Mouse (Mus musculus): ENCODE results near the gene 2810004N23Rik. TPM values are rescaled to one million over a fixed set of nuclear protein-coding genes. Genes with fewer than 3 reads are reported as not detected.

The 2810004N23Rik gene
- total and polyA plus RNA-seq, 2 experiments = 11.5 to 17.7 TPM

DNA sequence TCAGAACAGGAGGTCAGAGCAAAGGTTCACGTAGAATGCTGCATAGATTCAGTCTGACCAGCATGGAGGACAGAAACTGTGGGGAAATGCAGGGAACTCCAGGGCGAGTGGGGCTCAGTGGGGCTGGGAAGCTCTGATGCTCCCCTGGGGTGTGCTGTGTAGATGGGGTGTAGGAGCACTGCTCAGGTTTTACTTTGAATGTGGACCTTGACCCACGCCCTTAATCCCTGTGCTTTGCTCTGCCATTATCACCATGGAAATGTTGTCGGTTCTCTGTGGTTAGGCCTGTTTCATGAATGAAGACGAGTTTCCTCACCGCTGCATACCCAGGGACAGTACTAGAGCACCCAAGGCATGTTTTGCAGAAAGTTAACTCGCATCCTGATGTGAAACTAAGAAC lies 8.6 kb upstream of the 2810004N23Rik start:
- Histone ChIP-seq H3K27ac (replicated peaks; ENCODE audit: insufficient read depth, low read depth, low read length) (no peak overlapping the region), H3K9ac (ENCODE audit: low read depth, low read length) (no peak overlapping the region), H3K36me3 (ENCODE audit: control insufficient read depth, insufficient read depth, low read length) (peaks cover 24% of the 10 kb centered on the region; the same call in 1 of the 2 replicates), H3K4me1 (ENCODE audit: control insufficient read depth, insufficient read depth, low read length) (no peaks in the 10 kb centered on the region), H3K27me3 (ENCODE audit: control insufficient read depth, insufficient read depth, low read length) (no peaks in the 10 kb centered on the region), H3K4me3 (ENCODE audit: insufficient read depth, low read depth, low read length) (no peak overlapping the region), H3K79me2 (ENCODE audit: control insufficient read depth, insufficient read depth, low read length) (peaks cover 22% of the 10 kb centered on the region)
- no peak for DNase-seq (ENCODE audit: extremely low read depth, low read depth, low spot score)
- WGBS = 85% methylated on average over 7 of the region's 7 CpGs
- TF ChIP-seq CTCF (IDR thresholded peaks at IDR 0.05; ENCODE audit: low read depth, low read length) = no peak
- TF ChIP-seq POLR2A (IDR thresholded peaks at IDR 0.05; ENCODE audit: extremely low read depth, insufficient read depth, low read length) = no peak

- no peak for DNase-seq (ENCODE audit: extremely low read depth, low read depth, low spot score)
- no peaks in the 10 kb centered on the region for H3K27me3 ChIP-seq (ENCODE audit: control insufficient read depth, insufficient read depth, low read length)
- peaks cover 15% of the 10 kb centered on the region; the same call in 1 of the 2 replicates for H3K36me3 ChIP-seq (ENCODE audit: control insufficient read depth, insufficient read depth, low read length)
- WGBS = 94% methylated on average over 6 of the region's 6 CpGs
- TF ChIP-seq CTCF (IDR thresholded peaks at IDR 0.05; ENCODE audit: low read depth, low read length) (no peak), POLR2A (IDR thresholded peaks at IDR 0.05; ENCODE audit: extremely low read depth, insufficient read depth, low read length) (no peak)
- peaks cover 36% of the 10 kb centered on the region for H3K79me2 ChIP-seq (ENCODE audit: control insufficient read depth, insufficient read depth, low read length)
- H3K4me1 ChIP-seq (ENCODE audit: control insufficient read depth, insufficient read depth, low read length) = no peaks in the 10 kb centered on the region
- no peak overlapping the region for H3K9ac ChIP-seq (ENCODE audit: low read depth, low read length)
- no peak overlapping the region for H3K4me3 ChIP-seq (ENCODE audit: insufficient read depth, low read depth, low read length)
- no peak overlapping the region for H3K27ac ChIP-seq (replicated peaks; ENCODE audit: insufficient read depth, low read depth, low read length)
Observed at GRCm38 (mm10) chr8:124869708-124870107, 6.8 kb upstream of the 2810004N23Rik start.

GRCm38 (mm10) chr8:124867126-124867525 lies 4.2 kb upstream of the 2810004N23Rik start:
- WGBS = 79% methylated on average over 2 of the region's 2 CpGs

GRCm38 (mm10) chr8:124866669-124867068 lies 3.7 kb upstream of the 2810004N23Rik start:
- WGBS = 68% methylated on average over 3 of the region's 3 CpGs
- Histone ChIP-seq H3K27me3 (ENCODE audit: control insufficient read depth, insufficient read depth, low read length) (no peaks in the 10 kb centered on the region), H3K4me3 (ENCODE audit: insufficient read depth, low read depth, low read length) (no peak overlapping the region), H3K36me3 (ENCODE audit: control insufficient read depth, insufficient read depth, low read length) (peaks cover 3% of the 10 kb centered on the region; the same call in 1 of the 2 replicates), H3K4me1 (ENCODE audit: control insufficient read depth, insufficient read depth, low read length) (peaks cover 6% of the 10 kb centered on the region), H3K9ac (ENCODE audit: low read depth, low read length) (no peak overlapping the region), H3K27ac (replicated peaks; ENCODE audit: insufficient read depth, low read depth, low read length) (no peak overlapping the region), H3K79me2 (ENCODE audit: control insufficient read depth, insufficient read depth, low read length) (peaks cover 43% of the 10 kb centered on the region)
- TF ChIP-seq POLR2A (IDR thresholded peaks at IDR 0.05; ENCODE audit: extremely low read depth, insufficient read depth, low read length) (no peak), CTCF (IDR thresholded peaks at IDR 0.05; ENCODE audit: low read depth, low read length) (no peak)
- DNase-seq (ENCODE audit: extremely low read depth, low read depth, low spot score) = no peak

More at GRCm38 (mm10) chr8:124867126-124867525, 4.2 kb upstream of the 2810004N23Rik start:
- no peak for DNase-seq (ENCODE audit: extremely low read depth, low read depth, low spot score)
- peaks cover 43% of the 10 kb centered on the region for H3K79me2 ChIP-seq (ENCODE audit: control insufficient read depth, insufficient read depth, low read length)
- H3K36me3 ChIP-seq (ENCODE audit: control insufficient read depth, insufficient read depth, low read length) = peaks cover 3% of the 10 kb centered on the region; the same call in 1 of the 2 replicates
- no peaks in the 10 kb centered on the region for H3K27me3 ChIP-seq (ENCODE audit: control insufficient read depth, insufficient read depth, low read length)
- peaks cover 6% of the 10 kb centered on the region for H3K4me1 ChIP-seq (ENCODE audit: control insufficient read depth, insufficient read depth, low read length)
- H3K9ac ChIP-seq (ENCODE audit: low read depth, low read length) = no peak overlapping the region
- H3K4me3 ChIP-seq (ENCODE audit: insufficient read depth, low read depth, low read length) = no peak overlapping the region
- no peak overlapping the region for H3K27ac ChIP-seq (replicated peaks; ENCODE audit: insufficient read depth, low read depth, low read length)
- no peak for TF ChIP-seq CTCF (IDR thresholded peaks at IDR 0.05; ENCODE audit: low read depth, low read length)
- no peak for TF ChIP-seq POLR2A (IDR thresholded peaks at IDR 0.05; ENCODE audit: extremely low read depth, insufficient read depth, low read length)

DNA sequence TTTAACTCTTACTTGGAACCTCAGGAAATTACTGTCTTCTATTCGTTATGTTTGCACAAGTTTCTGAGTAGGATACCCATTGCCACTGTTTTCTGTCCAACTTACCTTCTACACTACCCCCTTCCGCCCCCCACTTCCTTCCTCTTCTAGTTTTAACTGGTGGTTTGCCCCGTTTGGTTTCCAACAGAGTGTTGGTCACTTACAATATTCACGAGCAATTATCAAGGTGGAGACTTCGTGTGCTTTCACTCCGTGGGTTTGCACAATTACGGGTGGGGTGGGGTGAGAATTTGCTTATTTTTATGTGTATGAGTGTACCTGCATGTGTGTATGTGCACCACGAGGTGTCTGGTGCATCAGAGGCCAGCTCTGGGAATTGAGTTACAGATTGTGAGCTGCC lies 809 bp upstream of the 2810004N23Rik start:
- H3K79me2 ChIP-seq (ENCODE audit: control insufficient read depth, insufficient read depth, low read length) = peaks cover 42% of the 10 kb centered on the region
- peaks cover 6% of the 10 kb centered on the region for H3K4me1 ChIP-seq (ENCODE audit: control insufficient read depth, insufficient read depth, low read length)
- no peak overlapping the region for H3K27ac ChIP-seq (replicated peaks; ENCODE audit: insufficient read depth, low read depth, low read length)
- peaks cover 13% of the 10 kb centered on the region for H3K36me3 ChIP-seq (ENCODE audit: control insufficient read depth, insufficient read depth, low read length)
- peak; percentile 34 for DNase-seq (ENCODE audit: extremely low read depth, low read depth, low spot score)
- H3K9ac ChIP-seq (ENCODE audit: low read depth, low read length) = peak overlapping the region; percentile 26
- WGBS = 7% methylated on average over 8 of the region's 8 CpGs
- H3K27me3 ChIP-seq (ENCODE audit: control insufficient read depth, insufficient read depth, low read length) = no peaks in the 10 kb centered on the region
- TF ChIP-seq CTCF (IDR thresholded peaks at IDR 0.05; ENCODE audit: low read depth, low read length) = no peak
- no peak for TF ChIP-seq POLR2A (IDR thresholded peaks at IDR 0.05; ENCODE audit: extremely low read depth, insufficient read depth, low read length)
- H3K4me3 ChIP-seq (ENCODE audit: insufficient read depth, low read depth, low read length) = peak overlapping the region; percentile 94

DNA sequence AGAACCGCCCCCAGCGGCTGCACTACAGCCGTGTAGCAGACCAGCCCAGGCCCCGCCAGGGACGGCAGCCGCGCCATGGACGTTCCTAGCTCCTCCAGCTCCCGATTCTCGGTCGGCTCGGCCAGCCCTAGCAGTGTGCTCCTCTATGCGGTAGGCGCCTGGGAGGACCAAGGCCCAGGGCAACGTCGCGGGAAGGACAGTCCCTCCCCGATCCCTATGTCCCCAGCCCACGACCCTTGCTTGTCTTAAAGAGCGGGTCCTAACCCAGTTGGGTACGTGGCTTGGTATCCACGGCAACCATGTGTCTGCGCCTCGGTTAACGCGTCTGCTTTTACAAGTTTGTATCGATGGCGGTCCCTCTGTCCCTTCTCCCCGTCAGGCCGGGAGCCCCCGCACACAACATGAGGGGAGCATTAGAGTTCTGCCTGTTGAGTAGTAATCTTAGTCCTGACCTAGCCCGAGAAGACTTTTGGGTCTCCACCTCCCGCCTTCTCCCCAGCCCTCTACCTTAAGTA lies 300 bp upstream of the 2810004N23Rik start:
- TF ChIP-seq POLR2A (IDR thresholded peaks at IDR 0.05; ENCODE audit: extremely low read depth, insufficient read depth, low read length) (no peak), CTCF (IDR thresholded peaks at IDR 0.05; ENCODE audit: low read depth, low read length) (no peak)

More for the DNA sequence above, 300 bp upstream of the 2810004N23Rik start:
- no peak for DNase-seq (ENCODE audit: extremely low read depth, low read depth, low spot score)
- peak overlapping the region; percentile 94 for H3K4me3 ChIP-seq (ENCODE audit: insufficient read depth, low read depth, low read length)
- H3K27me3 ChIP-seq (ENCODE audit: control insufficient read depth, insufficient read depth, low read length) = no peaks in the 10 kb centered on the region
- H3K9ac ChIP-seq (ENCODE audit: low read depth, low read length) = peak overlapping the region; percentile 96
- peaks cover 15% of the 10 kb centered on the region for H3K36me3 ChIP-seq (ENCODE audit: control insufficient read depth, insufficient read depth, low read length)
- peak overlapping the region; percentile 82 for H3K27ac ChIP-seq (replicated peaks; ENCODE audit: insufficient read depth, low read depth, low read length)
- peaks cover 41% of the 10 kb centered on the region for H3K79me2 ChIP-seq (ENCODE audit: control insufficient read depth, insufficient read depth, low read length)
- H3K4me1 ChIP-seq (ENCODE audit: control insufficient read depth, insufficient read depth, low read length) = peaks cover 6% of the 10 kb centered on the region
- under 1% methylated on average over 33 of the region's 33 CpGs for WGBS
